Mouse (Mus musculus) megakaryocyte, embryonic 14.5 days (primary cell): Measurements from ENCODE around the gene Dclre1b.

Source experiments
- FLI1 ChIP-seq: IDR thresholded peaks from 2 replicates; pipeline ENCODE4 v1.6.1; 2012; ENCODE audit warnings: low read length, inconsistent platforms, mixed read lengths
- GATA1 ChIP-seq: IDR thresholded peaks from 3 replicates; pipeline ENCODE4 v1.6.1; 2012; ENCODE audit warnings: mixed read lengths, low read length, inconsistent platforms, borderline replicate concordance

GRCm38 (mm10) chr3:103789891-103790345 is 19.3 kb downstream of the Dclre1b start:
- TF ChIP-seq GATA1 (no peak), FLI1 (no peak)
